Mouse (Mus musculus): Measurements from ENCODE around the gene Gm28576.
"Not testable (repeated sequence)": the region's sequence is repeated elsewhere in the genome, so short reads cannot be mapped to it uniquely, and the experiment has no call there.

Gm28576 gene

GRCm38 (mm10) chrY:7722641-7723040 lies at the start of gene Gm28576:
Gm28576 (plus strand) TSS chrY:7722941.
- DNase-seq: not testable (repeated sequence)

All from right cerebral cortex, postnatal 4 days (tissue).